Mouse (Mus musculus) stomach, postnatal 0 days (tissue): ENCODE measurements around the gene Pank3. TPM values are rescaled to one million over a fixed set of nuclear protein-coding genes. Genes with fewer than 3 reads are reported as not detected.
"Not testable (repeated sequence)": the region's sequence is repeated elsewhere in the genome, so short reads cannot be mapped to it uniquely, and the experiment has no call there.

Source experiments
- ATAC-seq: fragments of 200-750 bp; cut with Nextera tagmentation; 2 replicates; pipeline ENCODE4 v1.8.0; 2017; ENCODE audit not compliant: low FRiP score, low TSS enrichment
- DNase-seq: peaks from one replicate; pipeline ENCODE4 v3.0.0-alpha.2; 2016; ENCODE audit warnings: low spot score
- H3K27ac ChIP-seq: fragments of 300-500 bp; sonication (generic); replicated peaks from 2 replicates; pipeline ENCODE4 v1.5.1; 2014; ENCODE audit warnings: mild to moderate bottlenecking, control low read depth
- H3K27me3 ChIP-seq: fragments of 300-500 bp; sonication (generic); 2 replicates; pipeline ENCODE4 v1.6.1; 2014; ENCODE audit warnings: low read length; ENCODE audit not compliant: control insufficient read depth, insufficient read depth
- H3K36me3 ChIP-seq: fragments of 300-500 bp; sonication (generic); 2 replicates; pipeline ENCODE4 v1.6.1; 2014; ENCODE audit warnings: low read length, mixed read lengths; ENCODE audit not compliant: control insufficient read depth, insufficient read depth
- H3K4me1 ChIP-seq: fragments of 300-500 bp; sonication (generic); replicated peaks from 2 replicates; pipeline ENCODE4 v1.6.1; 2014; ENCODE audit warnings: antibody characterized with exemption; ENCODE audit not compliant: control insufficient read depth, insufficient read depth
- H3K4me2 ChIP-seq: fragments of 300-500 bp; sonication (generic); replicated peaks from 2 replicates; pipeline ENCODE4 v1.6.1; 2014; ENCODE audit warnings: low read depth, mild to moderate bottlenecking, control low read depth, moderate library complexity
- H3K4me3 ChIP-seq: fragments of 300-500 bp; sonication (generic); 2 replicates; pipeline ENCODE4 v1.5.1; 2014; ENCODE audit warnings: low read depth, low read length, control low read depth
- H3K9ac ChIP-seq: fragments of 300-500 bp; sonication (generic); 2 replicates; pipeline ENCODE4 v1.6.1; 2014; ENCODE audit warnings: mild to moderate bottlenecking, low read length, control low read depth, mixed read lengths
- H3K9me3 ChIP-seq: fragments of 300-500 bp; sonication (generic); 2 replicates; pipeline ENCODE4 v1.6.1; 2016; ENCODE audit warnings: low read length; ENCODE audit not compliant: control insufficient read depth
- CTCF ChIP-seq: IDR thresholded peaks from 2 replicates; pipeline ENCODE4 v1.5.1; 2016; ENCODE audit warnings: antibody characterized with exemption, low read depth, mild to moderate bottlenecking, moderate library complexity
- EP300 ChIP-seq: optimal IDR thresholded peaks from 2 replicates; pipeline ENCODE3; 2016; ENCODE audit warnings: antibody characterized with exemption
- WGBS: fragments of 180-500 bp; shearing (Covaris S2); extraction: QIAGEN DNeasy Blood & Tissue Kit; methylation state at CpG from one replicate; pipeline ENCODE4 v1.1.7; 2014; 5-methylcytosine and 5-hydroxymethylcytosine counted together
- microRNA counts: library from miRNA; unstranded; fragments of <30 nt; microRNA quantifications from one replicate; lab custom pipeline; 2015
- microRNA-seq: library from miRNA; unstranded; fragments of <30 nt; microRNA quantifications from one replicate; pipeline ENCODE4, GENCODE M21; 2016
- polyA plus RNA-seq: library from polyadenylated mRNA; unstranded; fragments of >200 nt; fragmentation: Nextera tagmentation; extraction: Ambion mirVana; gene quantifications from 2 replicates; pipeline ENCODE4 v1.2.1, GENCODE M21; 2015

The Pank3 gene
- polyA plus RNA-seq, 1 experiment from 2014 or later: 10.4 TPM

- WGBS: 80% methylated on average over 7 of the region's 7 CpGs
- no peak overlapping the region for H3K4me3 ChIP-seq
- no peak overlapping the region for H3K9ac ChIP-seq
- no peaks in the 10 kb centered on the region for H3K36me3 ChIP-seq
- no peak overlapping the region for H3K27ac ChIP-seq
- DNase-seq (peak; percentile 34), ATAC-seq (no peak)
- H3K4me1 ChIP-seq: no peaks in the 10 kb centered on the region
- H3K27me3 ChIP-seq: no peaks in the 10 kb centered on the region
- TF ChIP-seq CTCF (peak; percentile 63), EP300 (no peak)
- H3K4me2 ChIP-seq: no peak overlapping the region
- no peaks in the 10 kb centered on the region for H3K9me3 ChIP-seq
These were observed 71.0 kb downstream of the Pank3 start for GRCm38 (mm10) chr11:35840282-35840681.

DNA sequence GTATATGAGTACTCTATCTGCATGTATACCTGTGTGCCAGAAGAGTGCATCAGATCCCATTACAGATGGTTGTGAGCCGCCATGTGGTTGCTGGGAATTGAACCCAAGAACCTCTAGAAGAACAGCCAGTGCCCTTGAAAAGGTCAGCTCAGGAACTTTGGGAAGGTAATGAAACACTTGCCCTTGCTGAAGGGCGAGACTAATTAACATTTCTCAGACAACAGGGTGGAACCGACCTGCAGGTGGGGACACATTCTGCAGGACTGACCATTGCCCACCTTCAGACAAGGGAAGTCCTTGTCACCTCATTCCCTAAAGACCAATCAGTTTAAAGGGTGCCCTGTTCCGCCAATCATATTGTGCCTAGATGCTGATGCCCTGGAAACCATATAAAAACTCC is 71.5 kb downstream of the Pank3 start:
- not testable (repeated sequence) for ATAC-seq

More for the DNA sequence above, 71.5 kb downstream of the Pank3 start:
- H3K9ac ChIP-seq, DNase-seq, H3K27ac ChIP-seq, H3K4me3 ChIP-seq, H3K36me3 ChIP-seq, H3K27me3 ChIP-seq, H3K4me2 ChIP-seq, H3K9me3 ChIP-seq, H3K4me1 ChIP-seq: not testable (repeated sequence)
- 85% methylated on average over 4 of the region's 4 CpGs for WGBS

MicroRNAs within 50 kb of the gene (microRNA counts, 519-probe panel; counts per million panel counts)
- microRNA mmu-miR-103 (lab: Ali Mortazavi, UCI): 6,217 counts per million, percentile 79 among the panel's probes with 10 or more counts

Small RNA genes lying within 50 kb of the gene (microRNA-seq; reads per million reads assigned to microRNA genes)
- gene Mir103-1: 2.3 reads per million

Other genes with a start within 250 kb of the Pank3 start
- gene Fbll1, start 29.4 kb downstream of the Pank3 start, polyA plus RNA-seq: 0.62 and 1.0 TPM in 2 replicates
- 55.8 and 57.0 TPM in 2 replicates for gene Rars, start 65.0 kb downstream of the Pank3 start, polyA plus RNA-seq
- gene Wwc1, start 211.0 kb downstream of the Pank3 start, polyA plus RNA-seq: 7.8 and 9.0 TPM in 2 replicates